Mouse (Mus musculus) kidney, adult 2 months (tissue): Measurements from ENCODE around the gene Igf2bp3.

Experiments
- CTCF ChIP-seq: fragments of 200-500 bp; conservative IDR thresholded peaks from 2 replicates; pipeline ENCODE4 v1.5.1; 2011; ENCODE audit warnings: low read depth, mild to moderate bottlenecking, control low read depth, low read length, moderate library complexity, mixed read lengths; ENCODE audit not compliant: insufficient read depth, insufficient read length
- POLR2A ChIP-seq: fragments of 200-500 bp; IDR thresholded peaks from one replicate; pipeline ENCODE4 v1.6.1; 2011; ENCODE audit warnings: low read depth, low read length, control low read depth

- TF ChIP-seq CTCF = no peak
- TF ChIP-seq POLR2A = no peak
These were observed 58.0 kb downstream of the Igf2bp3 start for GRCm38 (mm10) chr6:49156826-49157175.
